16 mouse cellular contexts compared by ENCODE assay signal in the genomic region with DNA sequence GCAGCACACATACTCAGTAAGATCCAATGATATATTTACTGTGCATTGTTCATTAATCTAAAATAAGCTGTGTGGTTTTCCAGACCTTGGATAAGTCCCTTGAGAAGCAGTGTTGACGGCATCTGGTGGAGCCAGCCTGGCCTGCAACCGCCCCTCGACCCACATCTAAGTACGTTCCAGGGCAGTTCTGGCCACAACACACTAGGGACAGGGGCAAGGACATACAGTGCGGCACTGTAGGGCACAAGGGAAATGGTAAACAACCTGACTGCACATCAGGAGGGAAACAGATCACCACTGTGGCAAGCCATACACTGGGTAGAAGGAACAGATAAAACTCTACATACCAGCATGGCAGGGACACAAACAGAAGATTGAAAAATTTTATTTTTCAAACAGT. TPM values are rescaled to one million over a fixed set of nuclear protein-coding genes. Genes with fewer than 3 reads are reported as not detected.
A peak's percentile ranks its signal among the peaks of the same experiment; 100 is the strongest.
DNase-seq lines count a peak whose midpoint lies in the region; TF ChIP-seq lines count a peak whose summit lies in the region.
"Had no signal": no experiment of that assay in that cellular context is flagged by ENCODE, and none has a peak within 500 bp of the region (broad histone marks: within the 10 kb centered on the region; RNA-seq: fewer than 3 reads in every experiment).

No protein-coding gene starts in this region.

- H3K4me1 ChIP-seq in cortical plate, adult 2 months (ENCODE audit: control insufficient read depth, insufficient read depth, low read length): peaks cover 19% of the 10 kb centered on the region

- H3K4me3 ChIP-seq in layer of hippocampus, adult 2 months: no peak overlapping the region
- H3K4me3 ChIP-seq in cortical plate, adult 2 months (ENCODE audit: insufficient read depth, low read length): no peak overlapping the region
- H3K4me3 ChIP-seq: embryonic facial prominence, embryonic 12.5 days; forebrain, embryonic 15.5 days; heart, embryonic 12.5 days; hindbrain, embryonic 15.5 days had no signal

- no peak for TF ChIP-seq CTCF in layer of hippocampus, adult 2 months (conservative IDR thresholded peaks at IDR 0.05)
- no peak for TF ChIP-seq CTCF in cortical plate, adult 2 months (IDR thresholded peaks at IDR 0.05; ENCODE audit: extremely low read depth, insufficient read depth, low read length)

- TF ChIP-seq POLR2A in cortical plate, adult 2 months (IDR thresholded peaks at IDR 0.05; ENCODE audit: extremely low read depth, insufficient read depth, low read length): no peak

- peak overlapping the region; percentile 58; the same call in 1 of the 2 replicates for H3K27ac ChIP-seq in layer of hippocampus, adult 2 months
- H3K27ac ChIP-seq in cortical plate, adult 2 months (ENCODE audit: insufficient read depth, low read length): peak overlapping the region; percentile 57; the same call in 1 of the 2 replicates
- H3K27ac ChIP-seq: embryonic facial prominence, embryonic 12.5 days; forebrain, embryonic 15.5 days; hindbrain, embryonic 15.5 days had no signal

- DNase-seq in layer of hippocampus, adult 2 months (ENCODE audit: low spot score in 2 of 2): no peak
- DNase-seq in layer of hippocampus, postnatal 14 days (ENCODE audit: low spot score in 2 of 2): no peak
- DNase-seq in ovary, postnatal 36 days (ENCODE audit: low spot score): peak; percentile 33
- DNase-seq in ovary, postnatal 10 days (ENCODE audit: low spot score): no peak
- DNase-seq in spleen, postnatal 10 days (ENCODE audit: low spot score in 2 of 2): no peak
- no peak for DNase-seq in urinary bladder, postnatal 25 days (ENCODE audit: low spot score)
- DNase-seq: adrenal gland, adult 8-10 months; cerebellum, adult 2 months; cerebellum, postnatal 10 days; gastrocnemius, postnatal 10 days; heart, postnatal 36 days had no signal

RNA-seq across cellular contexts. Expression of a gene that starts 28.4 kb away (rescaled TPM):
- 10 to 100 TPM; 78.3 to 80.5 TPM for total RNA-seq in layer of hippocampus, adult 2 months (2021)
- 10 to 100 TPM; 88.7 to 96.0 TPM for total RNA-seq in layer of hippocampus, postnatal 14 days (2021)
- polyA plus RNA-seq in cortical plate, adult 2 months (2012; rRNA removed): 90.0 and 94.4 TPM in 2 replicates
